14 mouse cellular contexts compared by ENCODE assay signal in the genomic region with DNA sequence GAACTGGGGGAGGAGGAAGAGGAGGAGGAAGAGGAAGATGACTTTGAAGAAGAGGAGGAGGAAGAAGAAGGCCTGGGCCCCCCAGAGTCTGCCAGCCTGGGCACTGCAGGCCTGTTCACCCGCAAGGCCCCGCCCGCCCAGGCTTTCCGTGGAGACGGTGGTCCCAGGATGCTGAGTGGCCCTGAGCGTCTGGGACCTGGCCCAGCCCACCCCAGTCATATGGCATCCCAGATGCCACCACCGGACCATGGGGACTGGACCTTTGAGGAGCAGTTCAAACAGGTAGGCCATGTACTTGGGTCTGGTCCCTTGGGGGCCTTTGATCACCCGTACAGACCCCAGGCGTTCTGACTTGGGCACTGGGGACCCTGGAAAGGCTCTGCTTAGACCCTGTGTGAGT. TPM values are rescaled to one million over a fixed set of nuclear protein-coding genes. Genes with fewer than 3 reads are reported as not detected.
DNase-seq lines count a peak whose midpoint lies in the region; ATAC-seq lines count a peak whose summit lies in the region.
"Had no signal": no experiment of that assay in that cellular context is flagged by ENCODE, and none has a peak within 500 bp of the region (broad histone marks: within the 10 kb centered on the region; RNA-seq: fewer than 3 reads in every experiment).

No protein-coding gene starts in this region.

- no peak overlapping the region for H3K9ac ChIP-seq in hindbrain, embryonic 13.5 days
- H3K9ac ChIP-seq in hindbrain, embryonic 11.5 days (ENCODE audit: low read depth, low read length): no peak overlapping the region
- 0 out of 2 replicates have a peak overlapping the region, but pooled peaks have one; percentile 54 for H3K9ac ChIP-seq in midbrain, embryonic 13.5 days (replicated peaks)
- H3K9ac ChIP-seq in midbrain, embryonic 15.5 days: no peak overlapping the region
- no peak overlapping the region; the same call in 1 of the 2 replicates for H3K9ac ChIP-seq in limb, embryonic 11.5 days (ENCODE audit: low read length)

- H3K4me3 ChIP-seq in hindbrain, embryonic 13.5 days: no peak overlapping the region
- H3K4me3 ChIP-seq in hindbrain, embryonic 11.5 days (ENCODE audit: low read depth, low read length): no peak overlapping the region
- H3K4me3 ChIP-seq in midbrain, embryonic 13.5 days (replicated peaks): no peak overlapping the region
- H3K4me3 ChIP-seq in midbrain, embryonic 15.5 days: no peak overlapping the region
- no peak overlapping the region for H3K4me3 ChIP-seq in limb, embryonic 11.5 days (ENCODE audit: low read depth, low read length)

- peak overlapping the region; percentile 23; the same call in 1 of the 2 replicates for H3K27ac ChIP-seq in hindbrain, embryonic 13.5 days
- no peak overlapping the region for H3K27ac ChIP-seq in hindbrain, embryonic 11.5 days (ENCODE audit: low read depth, low read length)
- no peak overlapping the region; the same call in 1 of the 2 replicates for H3K27ac ChIP-seq in midbrain, embryonic 13.5 days
- H3K27ac ChIP-seq in midbrain, embryonic 15.5 days: no peak overlapping the region
- peak overlapping the region; percentile 64; the same call in 1 of the 2 replicates for H3K27ac ChIP-seq in limb, embryonic 11.5 days (replicated peaks; ENCODE audit: low read depth, low read length)

- H3K4me1 ChIP-seq in hindbrain, embryonic 13.5 days (replicated peaks): peaks cover 79% of the 10 kb centered on the region
- peaks cover 21% of the 10 kb centered on the region for H3K4me1 ChIP-seq in hindbrain, embryonic 11.5 days (replicated peaks; ENCODE audit: control insufficient read depth, insufficient read depth, low read length)
- H3K4me1 ChIP-seq in midbrain, embryonic 13.5 days (replicated peaks): peaks cover 68% of the 10 kb centered on the region
- peaks cover 43% of the 10 kb centered on the region for H3K4me1 ChIP-seq in midbrain, embryonic 15.5 days
- H3K4me1 ChIP-seq in limb, embryonic 11.5 days (ENCODE audit: control insufficient read depth, insufficient read depth, low read length): peaks cover 49% of the 10 kb centered on the region

- no peaks in the 10 kb centered on the region for H3K9me3 ChIP-seq in hindbrain, embryonic 13.5 days
- no peaks in the 10 kb centered on the region for H3K9me3 ChIP-seq in hindbrain, embryonic 11.5 days (ENCODE audit: control insufficient read depth, low read length)
- no peaks in the 10 kb centered on the region for H3K9me3 ChIP-seq in midbrain, embryonic 13.5 days
- no peaks in the 10 kb centered on the region for H3K9me3 ChIP-seq in midbrain, embryonic 15.5 days
- no peaks in the 10 kb centered on the region for H3K9me3 ChIP-seq in limb, embryonic 11.5 days (ENCODE audit: control insufficient read depth, low read length)

- H3K36me3 ChIP-seq in hindbrain, embryonic 13.5 days: peaks cover 27% of the 10 kb centered on the region
- peaks cover 4% of the 10 kb centered on the region; the same call in 1 of the 2 replicates for H3K36me3 ChIP-seq in hindbrain, embryonic 11.5 days (ENCODE audit: control insufficient read depth, insufficient read depth, low read length)
- peaks cover 45% of the 10 kb centered on the region for H3K36me3 ChIP-seq in midbrain, embryonic 13.5 days
- peaks cover 6% of the 10 kb centered on the region; the same call in 1 of the 2 replicates for H3K36me3 ChIP-seq in midbrain, embryonic 15.5 days (replicated peaks)
- peaks cover 15% of the 10 kb centered on the region for H3K36me3 ChIP-seq in limb, embryonic 11.5 days (ENCODE audit: control insufficient read depth, insufficient read depth, low read length)

- WGBS in hindbrain, embryonic 13.5 days: 85% methylated on average over 9 of the region's 9 CpGs
- 79% methylated on average over 9 of the region's 9 CpGs for WGBS in hindbrain, embryonic 11.5 days
- WGBS in midbrain, embryonic 13.5 days: 90% methylated on average over 9 of the region's 9 CpGs
- WGBS in midbrain, embryonic 15.5 days: 83% methylated on average over 9 of the region's 9 CpGs
- 77% methylated on average over 9 of the region's 9 CpGs for WGBS in limb, embryonic 11.5 days

- no peaks in the 10 kb centered on the region for H3K27me3 ChIP-seq in hindbrain, embryonic 13.5 days
- no peaks in the 10 kb centered on the region for H3K27me3 ChIP-seq in hindbrain, embryonic 11.5 days (ENCODE audit: control insufficient read depth, insufficient read depth, low read length)
- no peaks in the 10 kb centered on the region for H3K27me3 ChIP-seq in midbrain, embryonic 13.5 days
- H3K27me3 ChIP-seq in midbrain, embryonic 15.5 days (replicated peaks): no peaks in the 10 kb centered on the region
- H3K27me3 ChIP-seq in limb, embryonic 11.5 days (ENCODE audit: control insufficient read depth, insufficient read depth, low read length): no peaks in the 10 kb centered on the region

- DNase-seq in cerebellum, adult 9-11 months: peak; percentile 51
- DNase-seq in cerebellum, adult 11 months: no peak
- no peak for DNase-seq in hindbrain, embryonic 11.5 days (ENCODE audit: low spot score)
- DNase-seq in limb, embryonic 11.5 days (ENCODE audit: low spot score): no peak
- DNase-seq in left cerebral cortex, adult 11 months (ENCODE audit: low spot score): no peak
- DNase-seq: adrenal gland, postnatal 25 days; embryo, embryonic 11 days; kidney, adult 18-20 months; right cerebral cortex, adult 18-20 months; thymus, adult 2 months had no signal

- no peak overlapping the region for H3K4me2 ChIP-seq in hindbrain, embryonic 13.5 days
- no peak overlapping the region for H3K4me2 ChIP-seq in hindbrain, embryonic 11.5 days (replicated peaks; ENCODE audit: low read depth, low read length)
- H3K4me2 ChIP-seq in midbrain, embryonic 13.5 days (replicated peaks): no peak overlapping the region
- no peak overlapping the region for H3K4me2 ChIP-seq in midbrain, embryonic 15.5 days
- H3K4me2 ChIP-seq in limb, embryonic 11.5 days (ENCODE audit: low read depth, severe bottlenecking): no peak overlapping the region

- ATAC-seq in hindbrain, embryonic 13.5 days (ENCODE audit: low FRiP score): no peak
- no peak for ATAC-seq in hindbrain, embryonic 11.5 days (ENCODE audit: low FRiP score)
- no peak for ATAC-seq in midbrain, embryonic 13.5 days
- no peak for ATAC-seq in midbrain, embryonic 15.5 days (replicated peaks)
- no peak for ATAC-seq in limb, embryonic 11.5 days (ENCODE audit: insufficient number of reproducible peaks, low FRiP score, low TSS enrichment, low read depth)
- ATAC-seq: midbrain, embryonic 16.5 days had no signal

RNA-seq across cellular contexts. Expression of a gene that starts 5.0 kb away (rescaled TPM):
- polyA plus RNA-seq in hindbrain, embryonic 13.5 days (2015; fragmentation: Nextera tagmentation; extraction: Ambion mirVana): 3.5 and 4.0 TPM in 2 replicates
- polyA plus RNA-seq in hindbrain, embryonic 11.5 days (2014; fragmentation: Nextera tagmentation; extraction: Ambion mirVana): 4.9 and 9.0 TPM in 2 replicates
- 3.8 and 3.9 TPM in 2 replicates for polyA plus RNA-seq in midbrain, embryonic 13.5 days (2015; fragmentation: Nextera tagmentation; extraction: Ambion mirVana)
- 2.9 and 4.7 TPM in 2 replicates for polyA plus RNA-seq in midbrain, embryonic 15.5 days (2015; fragmentation: Nextera tagmentation; extraction: Ambion mirVana)
- polyA plus RNA-seq in limb, embryonic 11.5 days (2014; fragmentation: Nextera tagmentation; extraction: Ambion mirVana): 11.8 and 12.9 TPM in 2 replicates

RNA-seq across cellular contexts. Expression of a gene that starts 10.8 kb away (rescaled TPM):
- 243 and 256 TPM in 2 replicates for polyA plus RNA-seq in hindbrain, embryonic 13.5 days (2015; fragmentation: Nextera tagmentation; extraction: Ambion mirVana)
- 131 and 139 TPM in 2 replicates for polyA plus RNA-seq in hindbrain, embryonic 11.5 days (2014; fragmentation: Nextera tagmentation; extraction: Ambion mirVana)
- polyA plus RNA-seq in midbrain, embryonic 13.5 days (2015; fragmentation: Nextera tagmentation; extraction: Ambion mirVana): 231 TPM in 2 replicates
- 292 and 296 TPM in 2 replicates for polyA plus RNA-seq in midbrain, embryonic 15.5 days (2015; fragmentation: Nextera tagmentation; extraction: Ambion mirVana)
- 133 and 138 TPM in 2 replicates for polyA plus RNA-seq in limb, embryonic 11.5 days (2014; fragmentation: Nextera tagmentation; extraction: Ambion mirVana)

RNA-seq across cellular contexts. Expression of a gene that starts 15.0 kb away (rescaled TPM):
- polyA plus RNA-seq in hindbrain, embryonic 13.5 days (2015; fragmentation: Nextera tagmentation; extraction: Ambion mirVana): 2.1 and 2.3 TPM in 2 replicates
- polyA plus RNA-seq in hindbrain, embryonic 11.5 days (2014; fragmentation: Nextera tagmentation; extraction: Ambion mirVana): 0.26 and 0.36 TPM in 2 replicates
- 2.2 and 2.3 TPM in 2 replicates for polyA plus RNA-seq in midbrain, embryonic 13.5 days (2015; fragmentation: Nextera tagmentation; extraction: Ambion mirVana)
- polyA plus RNA-seq in midbrain, embryonic 15.5 days (2015; fragmentation: Nextera tagmentation; extraction: Ambion mirVana): 3.1 and 3.3 TPM in 2 replicates
- polyA plus RNA-seq in limb, embryonic 11.5 days (2014; fragmentation: Nextera tagmentation; extraction: Ambion mirVana): 0.21 and 0.34 TPM in 2 replicates

RNA-seq across cellular contexts. Expression of a gene that starts 21.1 kb away (rescaled TPM):
- polyA plus RNA-seq in hindbrain, embryonic 13.5 days (2015; fragmentation: Nextera tagmentation; extraction: Ambion mirVana): 20.6 and 22.0 TPM in 2 replicates
- polyA plus RNA-seq in hindbrain, embryonic 11.5 days (2014; fragmentation: Nextera tagmentation; extraction: Ambion mirVana): 23.6 and 25.3 TPM in 2 replicates
- polyA plus RNA-seq in midbrain, embryonic 13.5 days (2015; fragmentation: Nextera tagmentation; extraction: Ambion mirVana): 17.5 and 34.1 TPM in 2 replicates
- polyA plus RNA-seq in midbrain, embryonic 15.5 days (2015; fragmentation: Nextera tagmentation; extraction: Ambion mirVana): not detected in 2 replicates
- polyA plus RNA-seq in limb, embryonic 11.5 days (2014; fragmentation: Nextera tagmentation; extraction: Ambion mirVana): 6.7 TPM in 1 of 2 replicates, not detected in the other
- polyA plus RNA-seq: thymus, adult 2 months had no signal

RNA-seq across cellular contexts. Expression of a gene that starts 23.1 kb away (rescaled TPM):
- polyA plus RNA-seq in hindbrain, embryonic 13.5 days (2015; fragmentation: Nextera tagmentation; extraction: Ambion mirVana): 55.3 and 58.3 TPM in 2 replicates
- polyA plus RNA-seq in hindbrain, embryonic 11.5 days (2014; fragmentation: Nextera tagmentation; extraction: Ambion mirVana): 33.7 and 41.8 TPM in 2 replicates
- 62.9 and 69.1 TPM in 2 replicates for polyA plus RNA-seq in midbrain, embryonic 13.5 days (2015; fragmentation: Nextera tagmentation; extraction: Ambion mirVana)
- polyA plus RNA-seq in midbrain, embryonic 15.5 days (2015; fragmentation: Nextera tagmentation; extraction: Ambion mirVana): 64.5 and 66.5 TPM in 2 replicates
- polyA plus RNA-seq in limb, embryonic 11.5 days (2014; fragmentation: Nextera tagmentation; extraction: Ambion mirVana): 43.1 and 43.8 TPM in 2 replicates

Comparison
In these comparisons a context has a peak if more than half of its experiments do, and no peak if none do; other contexts are left out.
1. H3K27ac ChIP-seq: peak in hindbrain, embryonic 13.5 days (single experiment) and limb, embryonic 11.5 days (single experiment); none in hindbrain, embryonic 11.5 days (single experiment), midbrain, embryonic 13.5 days (single experiment) and midbrain, embryonic 15.5 days (single experiment).